Mouse (Mus musculus) midbrain, embryonic 13.5 days (tissue): ENCODE measurements around the gene Plrg1. TPM values are rescaled to one million over a fixed set of nuclear protein-coding genes. Genes with fewer than 3 reads are reported as not detected.

Experiments used
- ATAC-seq: fragments of 200-750 bp; cut with Nextera tagmentation; 2 replicates; pipeline ENCODE4 v1.8.0; 2017; ENCODE audit warnings: mild to moderate bottlenecking, moderate TSS enrichment, moderate library complexity
- H3K27ac ChIP-seq: fragments of 300-500 bp; sonication (generic); 2 replicates; pipeline ENCODE4 v1.5.1; 2015; ENCODE audit warnings: inconsistent platforms, mild to moderate bottlenecking, moderate library complexity
- H3K27me3 ChIP-seq: fragments of 300-500 bp; sonication (generic); 2 replicates; pipeline ENCODE4 v1.6.1; 2015; ENCODE audit warnings: mild to moderate bottlenecking, inconsistent platforms
- H3K36me3 ChIP-seq: fragments of 300-500 bp; sonication (generic); 2 replicates; pipeline ENCODE4 v1.6.1; 2015; ENCODE audit warnings: mild to moderate bottlenecking, inconsistent platforms
- H3K4me1 ChIP-seq: fragments of 300-500 bp; sonication (generic); replicated peaks from 2 replicates; pipeline ENCODE4 v1.6.1; 2015; ENCODE audit warnings: inconsistent platforms
- H3K4me2 ChIP-seq: fragments of 300-500 bp; sonication (generic); replicated peaks from 2 replicates; pipeline ENCODE4 v1.6.1; 2015; ENCODE audit warnings: moderate library complexity, mild to moderate bottlenecking, inconsistent platforms
- H3K4me3 ChIP-seq: fragments of 300-500 bp; sonication (generic); replicated peaks from 2 replicates; pipeline ENCODE4 v1.5.1; 2015; ENCODE audit warnings: mild to moderate bottlenecking, inconsistent platforms
- H3K9ac ChIP-seq: fragments of 300-500 bp; sonication (generic); replicated peaks from 2 replicates; pipeline ENCODE4 v1.6.1; 2015; ENCODE audit warnings: mild to moderate bottlenecking, inconsistent platforms
- H3K9me3 ChIP-seq: fragments of 300-500 bp; sonication (generic); 2 replicates; pipeline ENCODE4 v1.6.1; 2016; ENCODE audit warnings: mild to moderate bottlenecking, inconsistent platforms
- WGBS: fragments of 180-500 bp; shearing (Covaris S2); methylation state at CpG from one replicate; pipeline ENCODE4 v1.1.7; 2015; 5-methylcytosine and 5-hydroxymethylcytosine counted together
- polyA plus RNA-seq: library from polyadenylated mRNA; unstranded; fragments of >200 nt; fragmentation: Nextera tagmentation; extraction: Ambion mirVana; gene quantifications from 2 replicates; pipeline ENCODE4 v1.2.1, GENCODE M21; 2015

Plrg1 gene
- polyA plus RNA-seq, 1 experiment from 2014 or later: 115 TPM

- H3K27me3 ChIP-seq: no peaks in the 10 kb centered on the region
- no peak for ATAC-seq
- 94% methylated on average over 9 of the region's 9 CpGs for WGBS
- no peak overlapping the region for H3K4me3 ChIP-seq
- no peak overlapping the region for H3K9ac ChIP-seq
- no peak overlapping the region for H3K27ac ChIP-seq
- H3K4me1 ChIP-seq: no peaks in the 10 kb centered on the region
- no peaks in the 10 kb centered on the region for H3K36me3 ChIP-seq
- no peak overlapping the region for H3K4me2 ChIP-seq
- no peaks in the 10 kb centered on the region for H3K9me3 ChIP-seq
Measured at GRCm38 (mm10) chr3:83027546-83028251, 27.6 kb upstream of the Plrg1 start.

- ATAC-seq: no peak
- H3K27ac ChIP-seq: no peak overlapping the region
- H3K4me3 ChIP-seq: no peak overlapping the region
- WGBS: 79% methylated on average over 4 of the region's 4 CpGs
- H3K9ac ChIP-seq: no peak overlapping the region
- no peaks in the 10 kb centered on the region for H3K9me3 ChIP-seq
- no peaks in the 10 kb centered on the region for H3K36me3 ChIP-seq
- H3K27me3 ChIP-seq: no peaks in the 10 kb centered on the region
- no peak overlapping the region for H3K4me2 ChIP-seq
- no peaks in the 10 kb centered on the region for H3K4me1 ChIP-seq
Measured at GRCm38 (mm10) chr3:83030331-83030730, 25.0 kb upstream of the Plrg1 start.

DNA sequence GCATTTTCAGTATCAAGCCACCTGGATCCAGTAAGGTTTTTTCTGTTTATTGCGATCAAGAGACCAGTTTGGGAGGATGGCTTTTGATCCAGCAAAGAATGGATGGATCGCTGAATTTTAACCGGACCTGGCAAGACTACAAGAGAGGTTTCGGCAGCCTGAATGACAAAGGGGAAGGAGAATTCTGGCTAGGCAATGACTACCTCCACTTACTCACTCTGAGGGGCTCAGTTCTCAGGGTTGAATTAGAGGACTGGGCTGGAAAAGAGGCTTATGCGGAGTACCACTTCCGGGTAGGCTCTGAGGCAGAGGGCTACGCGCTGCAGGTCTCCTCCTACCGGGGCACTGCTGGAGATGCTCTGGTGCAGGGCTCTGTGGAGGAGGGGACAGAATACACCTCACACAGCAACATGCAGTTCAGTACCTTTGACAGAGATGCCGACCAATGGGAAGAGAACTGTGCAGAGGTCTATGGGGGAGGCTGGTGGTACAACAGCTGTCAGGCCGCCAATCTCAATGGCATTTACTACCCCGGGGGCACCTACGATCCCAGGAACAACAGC is 22.5 kb upstream of the Plrg1 start:
- Histone ChIP-seq H3K27me3 (no peaks in the 10 kb centered on the region), H3K9me3 (no peaks in the 10 kb centered on the region), H3K4me3 (peak overlapping the region; percentile 21), H3K9ac (no peak overlapping the region), H3K4me2 (peak overlapping the region; percentile 36), H3K4me1 (no peaks in the 10 kb centered on the region), H3K27ac (no peak overlapping the region), H3K36me3 (no peaks in the 10 kb centered on the region)
- peak; percentile 86 for ATAC-seq
- WGBS: 46% methylated on average over 13 of the region's 13 CpGs

GRCm38 (mm10) chr3:83033801-83034200 is 21.5 kb upstream of the Plrg1 start:
- Histone ChIP-seq H3K4me1 (no peaks in the 10 kb centered on the region), H3K9me3 (no peaks in the 10 kb centered on the region), H3K36me3 (no peaks in the 10 kb centered on the region), H3K27ac (no peak overlapping the region), H3K4me2 (no peak overlapping the region), H3K9ac (no peak overlapping the region), H3K4me3 (no peak overlapping the region), H3K27me3 (no peaks in the 10 kb centered on the region)
- 87% methylated on average over 8 of the region's 8 CpGs for WGBS
- ATAC-seq: no peak

- Histone ChIP-seq H3K4me3 (no peak overlapping the region), H3K27ac (no peak overlapping the region), H3K4me2 (no peak overlapping the region), H3K9me3 (no peaks in the 10 kb centered on the region), H3K36me3 (no peaks in the 10 kb centered on the region), H3K9ac (no peak overlapping the region), H3K4me1 (no peaks in the 10 kb centered on the region), H3K27me3 (no peaks in the 10 kb centered on the region)
- no peak for ATAC-seq
- WGBS: 80% methylated on average over 2 of the region's 2 CpGs
Measured at GRCm38 (mm10) chr3:83038865-83039264, 16.5 kb upstream of the Plrg1 start.

GRCm38 (mm10) chr3:83039666-83040065 is 15.7 kb upstream of the Plrg1 start:
- Histone ChIP-seq H3K9ac (no peak overlapping the region), H3K27me3 (no peaks in the 10 kb centered on the region), H3K4me3 (no peak overlapping the region), H3K4me1 (no peaks in the 10 kb centered on the region), H3K27ac (no peak overlapping the region), H3K9me3 (no peaks in the 10 kb centered on the region), H3K36me3 (no peaks in the 10 kb centered on the region), H3K4me2 (no peak overlapping the region)
- no peak for ATAC-seq
- WGBS: 83% methylated on average over 4 of the region's 4 CpGs

GRCm38 (mm10) chr3:83042451-83042850 is 12.9 kb upstream of the Plrg1 start:
- Histone ChIP-seq H3K36me3 (no peaks in the 10 kb centered on the region), H3K27ac (no peak overlapping the region), H3K4me3 (no peak overlapping the region), H3K4me1 (no peaks in the 10 kb centered on the region), H3K4me2 (no peak overlapping the region), H3K9me3 (no peaks in the 10 kb centered on the region), H3K27me3 (no peaks in the 10 kb centered on the region), H3K9ac (no peak overlapping the region)
- WGBS: 93% methylated on average over 5 of the region's 5 CpGs
- ATAC-seq: no peak

GRCm38 (mm10) chr3:83046649-83047048 is 8.7 kb upstream of the Plrg1 start:
- H3K27me3 ChIP-seq: no peaks in the 10 kb centered on the region
- no peak overlapping the region for H3K27ac ChIP-seq
- no peaks in the 10 kb centered on the region for H3K9me3 ChIP-seq
- H3K4me3 ChIP-seq: no peak overlapping the region
- no peaks in the 10 kb centered on the region for H3K4me1 ChIP-seq
- ATAC-seq: no peak
- WGBS: 87% methylated on average over 11 of the region's 11 CpGs
- no peaks in the 10 kb centered on the region for H3K36me3 ChIP-seq
- H3K9ac ChIP-seq: no peak overlapping the region
- no peak overlapping the region for H3K4me2 ChIP-seq

GRCm38 (mm10) chr3:83049680-83050079 is 5.6 kb upstream of the Plrg1 start, which contains the start of gene Fgb:
Gene Fgb (minus strand): TSS chr3:83049863.
- 91% methylated on average over 8 of the region's 8 CpGs for WGBS
- Histone ChIP-seq H3K27ac (no peak within 1 kb of the TSS), H3K4me1 (no peaks in the 10 kb centered on the region), H3K36me3 (no peaks in the 10 kb centered on the region), H3K9ac (no peak within 1 kb of the TSS), H3K9me3 (no peaks in the 10 kb centered on the region), H3K4me2 (no peak within 1 kb of the TSS), H3K4me3 (no peak within 1 kb of the TSS), H3K27me3 (no peaks in the 10 kb centered on the region)
- ATAC-seq: no peak

DNA sequence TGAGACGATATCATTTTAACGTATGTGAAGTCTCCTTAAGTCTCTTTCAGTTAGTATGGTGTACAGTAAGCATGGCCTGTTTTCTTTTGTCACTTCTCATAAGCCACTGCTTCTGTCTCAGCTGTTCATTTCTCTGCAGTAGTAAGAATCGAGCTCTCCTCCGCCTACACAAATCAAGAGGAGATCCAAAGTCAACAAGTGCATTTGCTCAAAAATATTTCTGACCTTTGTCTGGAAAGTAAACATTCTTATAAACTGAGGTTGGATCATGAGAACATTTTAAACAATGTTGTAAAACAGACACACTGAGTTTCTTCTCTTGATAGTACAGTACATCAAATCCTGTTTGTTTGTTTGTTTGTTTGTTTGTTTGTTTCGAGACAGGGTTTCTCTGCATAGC is 4.7 kb upstream of the Plrg1 start:
- Histone ChIP-seq H3K27me3 (no peaks in the 10 kb centered on the region), H3K4me2 (no peak overlapping the region), H3K36me3 (no peaks in the 10 kb centered on the region), H3K9me3 (no peaks in the 10 kb centered on the region), H3K27ac (no peak overlapping the region), H3K9ac (no peak overlapping the region), H3K4me3 (no peak overlapping the region), H3K4me1 (no peaks in the 10 kb centered on the region)
- 83% methylated on average over 5 of the region's 5 CpGs for WGBS
- ATAC-seq: no peak

GRCm38 (mm10) chr3:83052102-83052501 is 3.2 kb upstream of the Plrg1 start:
- ATAC-seq: no peak
- Histone ChIP-seq H3K4me2 (no peak overlapping the region), H3K27ac (no peak overlapping the region), H3K36me3 (peaks cover 4% of the 10 kb centered on the region; the same call in 1 of the 2 replicates), H3K9me3 (no peaks in the 10 kb centered on the region), H3K9ac (no peak overlapping the region), H3K4me1 (peaks cover 11% of the 10 kb centered on the region), H3K27me3 (no peaks in the 10 kb centered on the region), H3K4me3 (no peak overlapping the region)
- 89% methylated on average over 5 of the region's 5 CpGs for WGBS

GRCm38 (mm10) chr3:83053126-83053525 is 2.2 kb upstream of the Plrg1 start:
- no peak overlapping the region for H3K4me2 ChIP-seq
- no peak overlapping the region for H3K9ac ChIP-seq
- H3K4me1 ChIP-seq: peaks cover 11% of the 10 kb centered on the region
- peaks cover 13% of the 10 kb centered on the region; the same call in 1 of the 2 replicates for H3K36me3 ChIP-seq
- no peaks in the 10 kb centered on the region for H3K9me3 ChIP-seq
- H3K27me3 ChIP-seq: no peaks in the 10 kb centered on the region
- H3K4me3 ChIP-seq: no peak overlapping the region
- ATAC-seq: no peak
- no peak overlapping the region for H3K27ac ChIP-seq
- WGBS: 88% methylated on average over 7 of the region's 7 CpGs

GRCm38 (mm10) chr3:83053758-83054157 is 1.6 kb upstream of the Plrg1 start:
- peaks cover 11% of the 10 kb centered on the region for H3K4me1 ChIP-seq
- no peaks in the 10 kb centered on the region for H3K27me3 ChIP-seq
- no peak overlapping the region for H3K4me2 ChIP-seq
- no peaks in the 10 kb centered on the region for H3K9me3 ChIP-seq
- H3K9ac ChIP-seq: no peak overlapping the region
- no peak overlapping the region for H3K27ac ChIP-seq
- no peak overlapping the region for H3K4me3 ChIP-seq
- 42% methylated on average over 10 of the region's 10 CpGs for WGBS
- ATAC-seq: no peak
- H3K36me3 ChIP-seq: peaks cover 18% of the 10 kb centered on the region
